Mouse (Mus musculus) erythroblast, embryonic 14.5 days (primary cell): Measurements from ENCODE around the gene Dennd1a. TPM values are rescaled to one million over a fixed set of nuclear protein-coding genes. Genes with fewer than 3 reads are reported as not detected.

Experiments used
- H3K27me3 ChIP-seq: 2 replicates; pipeline ENCODE4 v1.6.1; 2012; ENCODE audit warnings: inconsistent platforms; ENCODE audit not compliant: control insufficient read depth
- H3K36me3 ChIP-seq: 2 replicates; pipeline ENCODE4 v1.6.1; 2012; ENCODE audit warnings: mild to moderate bottlenecking, inconsistent platforms; ENCODE audit not compliant: control insufficient read depth
- H3K4me1 ChIP-seq: 2 replicates; pipeline ENCODE4 v1.6.1; 2012; ENCODE audit warnings: inconsistent platforms; ENCODE audit not compliant: control insufficient read depth
- H3K4me3 ChIP-seq: replicated peaks from 2 replicates; pipeline ENCODE3; 2012; ENCODE audit warnings: moderate library complexity, mild to moderate bottlenecking, inconsistent platforms
- H3K9me3 ChIP-seq: 2 replicates; pipeline ENCODE4 v1.6.1; 2012; ENCODE audit warnings: low read length, inconsistent platforms, mixed read lengths; ENCODE audit not compliant: control insufficient read depth
- GATA1 ChIP-seq: IDR thresholded peaks from 2 replicates; pipeline ENCODE4 v1.6.1; 2012; ENCODE audit warnings: low read length, inconsistent platforms, mixed read lengths
- TAL1 ChIP-seq: IDR thresholded peaks from 3 replicates; pipeline ENCODE4 v1.6.1; 2012; ENCODE audit warnings: low read length, inconsistent platforms, mixed read lengths
- polyA plus RNA-seq: library from polyadenylated mRNA; stranded (reverse); fragments of >175 nt; gene quantifications from 2 replicates; pipeline ENCODE4 v1.2.3, GENCODE M21; 2012

The Dennd1a gene
- polyA plus RNA-seq, 1 experiment: 10.7 TPM

DNA sequence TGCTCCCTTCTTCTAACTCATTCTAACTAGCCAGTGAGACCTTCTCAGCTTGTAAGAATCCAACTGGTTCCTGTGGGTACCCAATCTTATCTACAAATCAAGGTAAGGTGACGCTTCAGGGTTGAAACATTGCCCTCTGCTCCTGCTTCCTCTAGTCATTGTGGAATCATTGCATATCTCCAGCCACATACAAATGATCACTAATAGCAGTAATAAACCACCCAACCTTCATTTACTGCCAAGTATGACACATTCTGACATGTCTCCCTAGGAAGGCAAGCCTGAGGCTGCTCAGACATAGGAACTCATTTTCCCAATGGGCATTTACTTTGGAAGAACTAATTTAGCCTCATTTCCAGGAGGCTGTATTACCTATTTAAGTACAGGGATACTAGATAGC, 18.0 kb upstream of the Dennd1a start:
- H3K36me3 ChIP-seq: no peaks in the 10 kb centered on the region
- no peak overlapping the region for H3K4me3 ChIP-seq
- TF ChIP-seq GATA1: no peak
- TF ChIP-seq TAL1: no peak
- H3K4me1 ChIP-seq: no peaks in the 10 kb centered on the region
- no peaks in the 10 kb centered on the region for H3K9me3 ChIP-seq
- peaks cover 19% of the 10 kb centered on the region for H3K27me3 ChIP-seq

DNA sequence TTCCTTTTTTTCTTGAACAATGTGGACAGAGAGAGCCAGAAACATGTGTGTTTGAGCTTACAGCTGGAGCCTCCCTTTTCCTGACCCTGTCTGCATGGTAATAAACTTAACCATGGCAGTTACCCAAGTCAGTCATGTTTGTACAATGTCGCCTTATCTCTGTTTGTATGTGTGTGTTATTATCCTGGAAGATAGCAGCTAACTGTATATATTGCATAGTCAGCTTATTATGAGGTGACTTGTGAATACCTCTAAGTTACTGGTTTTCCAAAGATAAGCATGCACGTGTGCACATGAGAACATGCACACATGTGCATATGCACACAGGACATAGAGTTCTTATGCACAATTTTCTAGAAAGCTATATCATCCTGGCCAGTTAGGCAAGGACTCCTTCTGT, 13.8 kb upstream of the Dennd1a start:
- H3K27me3 ChIP-seq: peaks cover 9% of the 10 kb centered on the region
- H3K36me3 ChIP-seq: no peaks in the 10 kb centered on the region
- no peaks in the 10 kb centered on the region for H3K9me3 ChIP-seq
- TF ChIP-seq GATA1 (no peak), TAL1 (no peak)
- no peak overlapping the region for H3K4me3 ChIP-seq
- H3K4me1 ChIP-seq: no peaks in the 10 kb centered on the region

DNA sequence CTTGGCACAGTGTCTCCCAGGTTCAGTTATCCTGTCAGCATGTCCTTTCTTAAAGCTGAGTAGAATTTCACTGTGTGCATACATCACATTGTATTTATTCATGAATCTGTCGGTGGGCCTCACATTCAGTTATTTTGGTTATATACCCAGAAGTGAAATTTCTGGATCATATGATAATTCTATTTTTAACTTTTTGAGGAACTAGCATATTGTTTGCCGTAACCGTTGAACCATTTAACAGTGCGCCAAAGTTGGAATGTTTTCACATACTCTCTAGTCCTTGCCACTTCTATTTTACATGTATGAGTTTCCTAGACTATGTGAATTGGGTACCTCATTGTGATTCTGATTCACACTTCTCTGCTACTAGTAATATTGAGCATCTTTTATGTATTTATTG, 8.7 kb upstream of the Dennd1a start:
- no peaks in the 10 kb centered on the region for H3K36me3 ChIP-seq
- no peaks in the 10 kb centered on the region for H3K9me3 ChIP-seq
- no peak overlapping the region for H3K4me3 ChIP-seq
- H3K4me1 ChIP-seq: no peaks in the 10 kb centered on the region
- H3K27me3 ChIP-seq: peaks cover 10% of the 10 kb centered on the region; the same call in 1 of the 2 replicates
- TF ChIP-seq GATA1 (no peak), TAL1 (no peak)

DNA sequence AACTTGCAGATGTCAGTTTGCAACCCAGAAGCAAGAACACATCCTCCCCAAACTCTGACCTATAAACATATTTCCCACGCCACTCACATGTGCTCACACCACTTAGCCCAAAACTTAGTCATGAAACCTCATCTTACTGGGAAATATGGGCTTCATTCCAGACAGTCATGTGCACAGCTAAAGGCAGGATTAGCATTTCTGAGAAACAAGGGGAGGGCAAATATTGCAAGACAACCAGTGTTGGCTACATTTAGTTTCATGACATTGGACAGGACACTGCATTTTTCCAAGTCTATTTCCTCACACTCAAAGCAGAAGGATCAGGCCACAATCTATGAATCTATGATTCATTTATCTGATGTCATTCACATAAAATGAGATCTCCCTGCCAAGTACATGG, 4.3 kb upstream of the Dennd1a start:
- TF ChIP-seq GATA1 (no peak), TAL1 (no peak)
- Histone ChIP-seq H3K4me3 (no peak overlapping the region), H3K4me1 (peaks cover 19% of the 10 kb centered on the region), H3K36me3 (no peaks in the 10 kb centered on the region), H3K9me3 (no peaks in the 10 kb centered on the region), H3K27me3 (peaks cover 9% of the 10 kb centered on the region; the same call in 1 of the 2 replicates)

DNA sequence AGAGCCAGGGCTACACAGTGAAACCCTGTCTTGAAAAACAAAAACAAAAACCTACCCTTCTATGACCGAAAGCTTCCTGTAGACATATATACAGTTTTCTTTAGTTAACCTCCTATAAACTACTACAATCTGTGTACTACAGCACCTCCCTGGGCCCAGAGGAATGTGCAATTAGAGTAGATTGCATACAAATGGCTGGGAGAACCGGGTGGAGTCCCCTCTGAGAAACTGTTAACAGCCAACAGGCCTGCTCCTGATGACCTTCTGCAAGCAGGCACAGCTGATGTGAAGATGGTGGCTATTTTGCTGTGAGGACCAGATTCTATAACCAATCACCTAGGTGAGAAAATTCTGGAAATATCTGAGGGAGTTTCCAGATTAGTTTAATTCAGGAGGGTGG, 1.0 kb upstream of the Dennd1a start:
- TF ChIP-seq TAL1: no peak
- TF ChIP-seq GATA1: no peak
- H3K4me3 ChIP-seq: no peak overlapping the region

DNA sequence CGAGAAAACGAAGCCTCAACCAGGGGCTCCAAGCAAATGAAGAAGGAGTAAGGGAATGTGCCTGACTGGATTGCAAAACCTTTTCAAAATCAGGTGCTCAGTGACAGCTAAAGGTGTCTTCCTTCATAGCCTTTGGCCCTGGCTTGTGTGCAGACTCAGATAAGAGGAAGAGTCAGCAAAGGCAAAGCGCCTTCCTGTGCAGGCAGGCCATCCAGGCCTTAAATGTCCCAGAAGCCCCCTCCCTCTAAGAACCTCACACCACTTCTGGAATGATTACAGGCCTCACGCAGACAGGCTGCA, 807 bp downstream of the Dennd1a start:
- no peak for TF ChIP-seq TAL1
- no peak for TF ChIP-seq GATA1
- H3K27me3 ChIP-seq: no peaks in the 10 kb centered on the region
- H3K4me1 ChIP-seq: peaks cover 53% of the 10 kb centered on the region
- H3K9me3 ChIP-seq: no peaks in the 10 kb centered on the region
- peaks cover 8% of the 10 kb centered on the region for H3K36me3 ChIP-seq
- peak overlapping the region; percentile 88 for H3K4me3 ChIP-seq

More for the DNA sequence above, 1.0 kb upstream of the Dennd1a start:
- Histone ChIP-seq H3K9me3 (no peaks in the 10 kb centered on the region), H3K27me3 (peaks cover 5% of the 10 kb centered on the region; the same call in 1 of the 2 replicates), H3K4me1 (peaks cover 46% of the 10 kb centered on the region), H3K36me3 (peaks cover 6% of the 10 kb centered on the region)

DNA sequence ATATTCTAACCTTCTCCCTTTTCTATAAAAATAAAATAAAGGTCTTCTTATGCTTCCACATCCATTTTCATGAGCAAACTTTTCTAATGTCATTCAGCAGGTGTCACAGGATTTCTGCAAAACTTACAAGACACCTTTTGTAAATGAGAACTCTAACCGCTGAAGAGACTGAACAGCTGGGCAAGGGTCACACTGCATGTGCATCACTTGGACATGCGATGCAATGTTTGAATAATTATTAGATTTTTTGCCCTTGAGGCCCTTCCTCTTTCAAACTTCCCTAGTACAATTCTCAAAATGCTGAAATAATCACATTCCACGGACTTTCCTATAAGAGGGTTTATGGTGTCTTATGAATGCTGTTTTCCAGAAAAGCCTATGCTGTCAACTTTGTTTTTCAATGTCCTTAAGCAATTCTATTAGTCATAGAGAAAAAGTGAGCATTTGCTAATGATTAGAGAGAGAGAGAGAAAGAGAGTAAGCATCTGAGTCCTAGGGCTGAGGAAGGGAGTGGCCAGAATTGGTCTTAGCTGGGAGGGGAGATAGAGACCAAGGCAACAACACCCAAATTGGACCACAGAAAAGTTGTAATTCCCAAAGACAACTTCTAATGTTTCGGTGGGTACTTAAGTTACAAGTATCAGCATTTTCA, 1.3 kb downstream of the Dennd1a start:
- H3K4me1 ChIP-seq: peaks cover 53% of the 10 kb centered on the region

DNA sequence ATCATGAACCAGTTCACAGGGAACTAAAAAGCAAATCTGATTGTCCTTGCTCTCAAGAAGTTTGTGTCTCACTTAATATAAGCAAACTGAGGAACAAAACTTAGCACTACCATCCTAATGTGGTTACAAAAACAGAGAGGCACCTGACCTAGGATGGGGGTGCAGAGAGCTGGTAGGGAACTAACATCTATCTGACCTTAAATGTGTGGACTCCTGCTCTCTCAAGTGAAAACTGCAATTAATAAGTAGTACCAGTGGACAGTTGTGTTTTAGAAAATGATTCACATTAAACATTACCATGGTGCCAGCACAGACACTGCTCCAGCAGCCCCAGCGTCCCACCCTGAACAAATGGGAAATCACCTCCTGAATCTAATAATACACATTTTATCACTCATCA, 3.2 kb downstream of the Dennd1a start:
- H3K4me3 ChIP-seq: no peak overlapping the region
- peaks cover 53% of the 10 kb centered on the region for H3K4me1 ChIP-seq
- TF ChIP-seq GATA1 (no peak), TAL1 (no peak)
- no peaks in the 10 kb centered on the region for H3K9me3 ChIP-seq
- H3K27me3 ChIP-seq: no peaks in the 10 kb centered on the region
- peaks cover 11% of the 10 kb centered on the region for H3K36me3 ChIP-seq

More for the DNA sequence above, 1.3 kb downstream of the Dennd1a start:
- no peaks in the 10 kb centered on the region for H3K27me3 ChIP-seq
- no peak for TF ChIP-seq TAL1
- TF ChIP-seq GATA1: no peak
- no peaks in the 10 kb centered on the region for H3K9me3 ChIP-seq
- peaks cover 8% of the 10 kb centered on the region for H3K36me3 ChIP-seq
- peak overlapping the region; percentile 88 for H3K4me3 ChIP-seq

DNA sequence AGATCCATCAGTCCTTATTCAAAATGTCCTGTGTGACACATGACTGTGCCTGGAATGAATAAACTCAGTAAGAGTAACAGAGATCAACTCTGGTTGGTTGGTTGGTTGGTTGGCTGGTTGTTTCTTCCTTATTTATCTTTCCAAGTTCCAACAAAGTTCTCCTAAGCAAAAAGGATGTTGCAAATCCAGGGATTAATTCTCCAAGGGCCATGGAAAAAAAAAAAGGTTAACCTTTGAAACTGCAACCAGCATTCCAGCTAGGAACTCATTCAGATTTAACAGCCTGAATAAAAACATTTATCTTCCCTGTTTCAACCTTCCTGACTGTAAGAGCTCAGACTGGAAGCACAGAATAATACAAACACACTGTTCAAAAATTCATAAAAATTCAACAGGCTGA, 6.8 kb downstream of the Dennd1a start:
- Histone ChIP-seq H3K36me3 (peaks cover 11% of the 10 kb centered on the region), H3K27me3 (no peaks in the 10 kb centered on the region), H3K4me3 (no peak overlapping the region), H3K9me3 (no peaks in the 10 kb centered on the region), H3K4me1 (peaks cover 23% of the 10 kb centered on the region)
- TF ChIP-seq GATA1 (no peak), TAL1 (no peak)

DNA sequence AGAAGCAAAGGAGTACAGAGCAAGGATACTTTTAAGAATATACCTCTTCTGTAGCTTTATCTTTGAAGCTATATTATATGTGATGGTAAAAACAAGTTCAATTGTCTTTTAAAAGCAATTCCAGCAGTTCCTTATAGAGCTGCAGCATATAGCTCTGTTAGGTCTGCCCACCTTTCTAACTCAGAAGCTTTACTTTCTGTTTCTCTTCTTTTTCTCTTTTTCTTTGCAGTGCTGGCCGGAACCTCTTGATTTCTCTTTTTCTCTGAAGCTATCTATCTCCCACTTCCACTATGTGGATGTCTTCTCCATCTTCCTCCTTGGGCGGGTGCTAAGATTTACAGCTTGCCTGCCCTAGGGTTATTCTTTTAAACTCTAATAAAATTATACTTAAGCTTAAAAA, 12.2 kb downstream of the Dennd1a start:
- TF ChIP-seq GATA1 (no peak), TAL1 (no peak)
- Histone ChIP-seq H3K9me3 (no peaks in the 10 kb centered on the region), H3K4me1 (no peaks in the 10 kb centered on the region), H3K36me3 (peaks cover 6% of the 10 kb centered on the region), H3K27me3 (no peaks in the 10 kb centered on the region), H3K4me3 (no peak overlapping the region)
